Mouse (Mus musculus) CH12.LX (cell line): ENCODE measurements around the gene Kyat1.

ENCODE experiments used
- BHLHE40 ChIP-seq: IDR thresholded peaks from 2 replicates; pipeline ENCODE4 v1.6.1; 2011; ENCODE audit warnings: mild to moderate bottlenecking, low read depth, low read length, improper control_type of control experiment
- CHD1 ChIP-seq: IDR thresholded peaks from 2 replicates; pipeline ENCODE4 v1.6.1; 2012; ENCODE audit warnings: low read depth, low read length, improper control_type of control experiment, inconsistent platforms
- CHD2 ChIP-seq: IDR thresholded peaks from 2 replicates; pipeline ENCODE4 v1.6.1; 2011; ENCODE audit warnings: low read length, improper control_type of control experiment
- CTCF ChIP-seq, 2 experiments: IDR thresholded peaks in 1 of 2; conservative IDR thresholded peaks in 1 of 2; 2 replicates each; pipeline ENCODE4 v1.5.1; 2011 to 2012; ENCODE audit warnings: low read depth in 2 of 2, low read length in 2 of 2, improper control_type of control experiment in 1 of 2, inconsistent platforms in 1 of 2, mild to moderate bottlenecking in 1 of 2, moderate library complexity in 1 of 2
- EP300 ChIP-seq: IDR thresholded peaks from 2 replicates; pipeline ENCODE4 v1.6.1; 2011; ENCODE audit warnings: low read length, improper control_type of control experiment
- MAFK ChIP-seq: IDR thresholded peaks from 2 replicates; pipeline ENCODE4 v1.6.1; 2011; ENCODE audit warnings: low read length, improper control_type of control experiment; ENCODE audit not compliant: insufficient replicate concordance
- MAX ChIP-seq: IDR thresholded peaks from 2 replicates; pipeline ENCODE4 v1.6.1; 2011; ENCODE audit warnings: low read length, improper control_type of control experiment
- MAZ ChIP-seq: IDR thresholded peaks from 2 replicates; pipeline ENCODE4 v1.6.1; 2012; ENCODE audit warnings: low read depth, mild to moderate bottlenecking, inconsistent platforms, low read length, improper control_type of control experiment, moderate library complexity
- NRF1 ChIP-seq: IDR thresholded peaks from 2 replicates; pipeline ENCODE4 v1.6.1; 2014; ENCODE audit warnings: low read depth, mild to moderate bottlenecking, inconsistent platforms, low read length, improper control_type of control experiment, moderate library complexity
- POLR2A ChIP-seq: IDR thresholded peaks from 2 replicates; pipeline ENCODE4 v1.6.1; 2011; ENCODE audit warnings: low read depth, mild to moderate bottlenecking, improper control_type of control experiment, low read length
- USF2 ChIP-seq: conservative IDR thresholded peaks from 2 replicates; pipeline ENCODE4 v1.6.1; 2011; ENCODE audit warnings: low read depth, low read length, improper control_type of control experiment

- TF ChIP-seq BHLHE40: no peak
- TF ChIP-seq CTCF (conservative IDR thresholded peaks at IDR 0.05 in 1 of 2, IDR thresholded peaks at IDR 0.05 in 1 of 2; ENCODE audit: low read depth in 2 of 2, low read length in 2 of 2): no peak
- no peak for TF ChIP-seq MAZ
- TF ChIP-seq CHD1: no peak
- TF ChIP-seq CHD2: no peak
- no peak for TF ChIP-seq EP300
- no peak for TF ChIP-seq MAX
- no peak for TF ChIP-seq POLR2A
- no peak for TF ChIP-seq USF2
- no peak for TF ChIP-seq NRF1
- no peak for TF ChIP-seq MAFK
Measured at GRCm38 (mm10) chr2:30147466-30147865, 58.2 kb downstream of the Kyat1 start.
